Mouse (Mus musculus) MEL (cell line): ENCODE results near the gene Naa16. TPM values are rescaled to one million over a fixed set of nuclear protein-coding genes. Genes with fewer than 3 reads are reported as not detected.

ENCODE experiments used
- DNase-seq: peaks from one replicate; pipeline ENCODE4 v3.0.0; 2011; ENCODE audit warnings: low read depth, low spot score
- H3K27ac ChIP-seq: 2 replicates; pipeline ENCODE4 v1.5.1; 2012; ENCODE audit warnings: low read depth, mild to moderate bottlenecking, control low read depth, low read length, moderate library complexity; ENCODE audit not compliant: control insufficient read depth
- H3K27me3 ChIP-seq, 2 experiments: fragments of 150-350 bp in 1 of 2; sonication (generic) in 1 of 2; 2 replicates each; pipeline ENCODE4 v1.6.1; 2012; ENCODE audit warnings: low read length in 2 of 2, mild to moderate bottlenecking in 2 of 2, improper control_type of control experiment in 1 of 2, moderate library complexity in 1 of 2; ENCODE audit not compliant: insufficient read depth in 2 of 2, control insufficient read depth in 1 of 2
- H3K36me3 ChIP-seq, 2 experiments: 2 replicates each; pipeline ENCODE4 v1.6.1; 2012 to 2014; ENCODE audit warnings: low read length in 2 of 2, improper control_type of control experiment in 1 of 2, inconsistent platforms in 1 of 2, mild to moderate bottlenecking in 1 of 2; ENCODE audit not compliant: insufficient read depth in 2 of 2, control insufficient read depth in 1 of 2
- H3K4me1 ChIP-seq, 2 experiments: fragments of 150-350 bp in 1 of 2; sonication (generic) in 1 of 2; 2 replicates each; pipeline ENCODE4 v1.6.1; 2012; ENCODE audit warnings: low read length in 2 of 2, improper control_type of control experiment in 1 of 2, mild to moderate bottlenecking in 1 of 2; ENCODE audit not compliant: insufficient read depth in 2 of 2, control insufficient read depth in 1 of 2
- H3K4me3 ChIP-seq, 2 experiments: fragments of 150-350 bp in 1 of 2; sonication (generic) in 1 of 2; 2 replicates each; pipeline ENCODE4 v1.5.1; 2012; ENCODE audit warnings: low read depth in 2 of 2, low read length in 2 of 2, mild to moderate bottlenecking in 2 of 2, moderate library complexity in 2 of 2, control low read depth in 1 of 2, improper control_type of control experiment in 1 of 2; ENCODE audit not compliant: control insufficient read depth in 1 of 2, insufficient read depth in 1 of 2
- H3K79me2 ChIP-seq: 2 replicates; pipeline ENCODE4 v1.6.1; 2012; ENCODE audit warnings: mild to moderate bottlenecking, low read length, moderate library complexity; ENCODE audit not compliant: control insufficient read depth, poor library complexity, insufficient read depth
- H3K9ac ChIP-seq: 2 replicates; pipeline ENCODE4 v1.6.1; 2012; ENCODE audit warnings: low read depth, mild to moderate bottlenecking, control low read depth, low read length, moderate library complexity; ENCODE audit not compliant: control insufficient read depth, poor library complexity, severe bottlenecking
- H3K9me3 ChIP-seq: fragments of 150-350 bp; sonication (generic); replicated peaks from 2 replicates; pipeline ENCODE4 v1.6.1; 2012; ENCODE audit warnings: mild to moderate bottlenecking, low read length, improper control_type of control experiment, moderate library complexity; ENCODE audit not compliant: insufficient read depth
- CHD1 ChIP-seq: IDR thresholded peaks from 2 replicates; pipeline ENCODE4 v1.6.1; 2012; ENCODE audit warnings: low read depth, mild to moderate bottlenecking, inconsistent platforms, low read length, improper control_type of control experiment
- CHD2 ChIP-seq: IDR thresholded peaks from 2 replicates; pipeline ENCODE4 v1.6.1; 2011; ENCODE audit warnings: low read length, improper control_type of control experiment
- E2F4 ChIP-seq: IDR thresholded peaks from 2 replicates; pipeline ENCODE4 v1.6.1; 2011; ENCODE audit warnings: low read depth, low read length, improper control_type of control experiment, borderline replicate concordance
- EP300 ChIP-seq, 2 experiments: IDR thresholded peaks; 2 replicates each; pipeline ENCODE4 v1.6.1; 2011; ENCODE audit warnings: improper control_type of control experiment in 2 of 2, low read length in 2 of 2, low read depth in 1 of 2, mild to moderate bottlenecking in 1 of 2
- ETS1 ChIP-seq: IDR thresholded peaks from 2 replicates; pipeline ENCODE4 v1.6.1; 2012; ENCODE audit warnings: low read depth, mild to moderate bottlenecking, inconsistent platforms, low read length, improper control_type of control experiment, moderate library complexity
- HCFC1 ChIP-seq: IDR thresholded peaks from 2 replicates; pipeline ENCODE4 v1.6.1; 2012; ENCODE audit warnings: low read depth, mild to moderate bottlenecking, inconsistent platforms, low read length, improper control_type of control experiment, moderate library complexity
- KAT2A ChIP-seq: conservative IDR thresholded peaks from 2 replicates; pipeline ENCODE4 v1.6.1; 2012; ENCODE audit warnings: low read depth, low read length, improper control_type of control experiment, inconsistent platforms
- MXI1 ChIP-seq: IDR thresholded peaks from 2 replicates; pipeline ENCODE4 v1.6.1; 2011; ENCODE audit warnings: mild to moderate bottlenecking, low read depth, low read length, improper control_type of control experiment
- NRF1 ChIP-seq: IDR thresholded peaks from 2 replicates; pipeline ENCODE4 v1.6.1; 2014; ENCODE audit warnings: low read depth, mild to moderate bottlenecking, inconsistent platforms, low read length, improper control_type of control experiment, moderate library complexity; ENCODE audit not compliant: poor library complexity, insufficient read depth, severe bottlenecking
- POLR2A ChIP-seq, 2 experiments: IDR thresholded peaks; 2 replicates each; pipeline ENCODE4 v1.6.1; 2011 to 2012; ENCODE audit warnings: low read length in 2 of 2, mild to moderate bottlenecking in 2 of 2, control low read depth in 1 of 2, improper control_type of control experiment in 1 of 2, low read depth in 1 of 2, moderate library complexity in 1 of 2; ENCODE audit not compliant: control insufficient read depth in 1 of 2, insufficient read depth in 1 of 2, poor library complexity in 1 of 2
- POLR2AphosphoS2 ChIP-seq: IDR thresholded peaks from 2 replicates; pipeline ENCODE4 v1.6.1; 2011; ENCODE audit warnings: low read length, improper control_type of control experiment
- RAD21 ChIP-seq: IDR thresholded peaks from 2 replicates; pipeline ENCODE4 v1.6.1; 2011; ENCODE audit warnings: mild to moderate bottlenecking, low read depth, low read length, improper control_type of control experiment
- TAL1 ChIP-seq: IDR thresholded peaks from 2 replicates; pipeline ENCODE4 v1.6.1; 2012; ENCODE audit warnings: mild to moderate bottlenecking, inconsistent platforms, low read length, moderate library complexity, mixed read lengths
- TCF12 ChIP-seq: IDR thresholded peaks from 2 replicates; pipeline ENCODE4 v1.6.1; 2014; ENCODE audit warnings: low read depth, mild to moderate bottlenecking, inconsistent platforms, low read length, improper control_type of control experiment, moderate library complexity
- UBTF ChIP-seq: IDR thresholded peaks from 2 replicates; pipeline ENCODE4 v1.6.1; 2012; ENCODE audit warnings: low read depth, mild to moderate bottlenecking, inconsistent platforms, low read length, improper control_type of control experiment, moderate library complexity, borderline replicate concordance; ENCODE audit not compliant: insufficient read depth
- USF2 ChIP-seq, 2 experiments: IDR thresholded peaks; 2 replicates each; pipeline ENCODE4 v1.6.1; 2011 to 2012; ENCODE audit warnings: improper control_type of control experiment in 2 of 2, low read length in 2 of 2, borderline replicate concordance in 1 of 2, inconsistent platforms in 1 of 2, low read depth in 1 of 2, mild to moderate bottlenecking in 1 of 2; ENCODE audit not compliant: insufficient read depth in 1 of 2
- ZKSCAN1 ChIP-seq: IDR thresholded peaks from 2 replicates; pipeline ENCODE4 v1.6.1; 2012; ENCODE audit warnings: low read depth, mild to moderate bottlenecking, inconsistent platforms, low read length, improper control_type of control experiment, moderate library complexity
- ZMIZ1 ChIP-seq: IDR thresholded peaks from 2 replicates; pipeline ENCODE4 v1.6.1; 2012; ENCODE audit warnings: low read depth, mild to moderate bottlenecking, inconsistent platforms, low read length, improper control_type of control experiment, moderate library complexity
- polyA plus RNA-seq, 2 experiments: library from polyadenylated mRNA; stranded (reverse) in 1 of 2; unstranded in 1 of 2; fragments of >175 nt in 1 of 2; fragments of >200 nt in 1 of 2; gene quantifications; 2 replicates each; pipeline versions ENCODE4 v1.2.1 to v1.2.4; 2012; ENCODE audit warnings: low replicate concordance in 2 of 2, low read depth in 1 of 2; ENCODE audit not compliant: insufficient read length in 2 of 2, insufficient read depth in 1 of 2, missing spikeins in 1 of 2
- total RNA-seq: library from RNA; depleted of rRNA; stranded (reverse); fragments of 300-350 nt; gene quantifications from 2 replicates; pipeline ENCODE4 v1.2.3, GENCODE M21; 2012

Naa16 gene
- total and polyA plus RNA-seq, 3 experiments, result 22.4 to 51.6 TPM; not detected in 1

GRCm38 (mm10) chr14:79294950-79295349, 95.6 kb downstream of the Naa16 start:
- peak overlapping the region; percentile 19 for H3K9ac ChIP-seq
- peak; percentile 43 for DNase-seq
- peaks cover 0 to 28% of the 10 kb centered on the region in 2 experiments; a peak in 2 of 4 replicates for H3K36me3 ChIP-seq
- no peaks in the 10 kb centered on the region for H3K27me3 ChIP-seq
- no peaks in the 10 kb centered on the region for H3K9me3 ChIP-seq
- H3K4me3 ChIP-seq, result peak overlapping the region; percentile 26 to 47
- H3K27ac ChIP-seq, result no peak overlapping the region
- TF ChIP-seq TCF12 (0 out of 2 replicates have a peak, but pooled peaks have one; percentile 18), UBTF (no peak), TAL1 (0 out of 2 replicates have a peak, but pooled peaks have one; percentile 23), ETS1 (0 out of 2 replicates have a peak, but pooled peaks have one; percentile 10), EP300 (IDR thresholded peaks at IDR 0.05; ENCODE audit: low read depth in 1 of 2, low read length in 2 of 2) (peak; percentile 20 to 23; a peak in 1 of 4 replicates), ZKSCAN1 (no peak)
- no peaks in the 10 kb centered on the region for H3K79me2 ChIP-seq
- H3K4me1 ChIP-seq, result peaks cover 14 to 41% of the 10 kb centered on the region in 2 experiments

GRCm38 (mm10) chr14:79294051-79294814, 96.3 kb downstream of the Naa16 start:
- TF ChIP-seq TCF12 (no peak), E2F4 (no peak), RAD21 (no peak), POLR2A (IDR thresholded peaks at IDR 0.05; ENCODE audit: control insufficient read depth in 1 of 2, insufficient read depth in 1 of 2, low read depth in 1 of 2, low read length in 2 of 2, poor library complexity in 1 of 2) (no peak)
- Histone ChIP-seq H3K36me3 (peaks cover 0 to 28% of the 10 kb centered on the region in 2 experiments; a peak in 2 of 4 replicates), H3K27me3 (no peaks in the 10 kb centered on the region), H3K79me2 (no peaks in the 10 kb centered on the region), H3K9me3 (no peaks in the 10 kb centered on the region), H3K9ac (no peak overlapping the region), H3K4me3 (no peak overlapping the region), H3K4me1 (peaks cover 14 to 41% of the 10 kb centered on the region in 2 experiments), H3K27ac (no peak overlapping the region)
- DNase-seq, result no peak

DNA sequence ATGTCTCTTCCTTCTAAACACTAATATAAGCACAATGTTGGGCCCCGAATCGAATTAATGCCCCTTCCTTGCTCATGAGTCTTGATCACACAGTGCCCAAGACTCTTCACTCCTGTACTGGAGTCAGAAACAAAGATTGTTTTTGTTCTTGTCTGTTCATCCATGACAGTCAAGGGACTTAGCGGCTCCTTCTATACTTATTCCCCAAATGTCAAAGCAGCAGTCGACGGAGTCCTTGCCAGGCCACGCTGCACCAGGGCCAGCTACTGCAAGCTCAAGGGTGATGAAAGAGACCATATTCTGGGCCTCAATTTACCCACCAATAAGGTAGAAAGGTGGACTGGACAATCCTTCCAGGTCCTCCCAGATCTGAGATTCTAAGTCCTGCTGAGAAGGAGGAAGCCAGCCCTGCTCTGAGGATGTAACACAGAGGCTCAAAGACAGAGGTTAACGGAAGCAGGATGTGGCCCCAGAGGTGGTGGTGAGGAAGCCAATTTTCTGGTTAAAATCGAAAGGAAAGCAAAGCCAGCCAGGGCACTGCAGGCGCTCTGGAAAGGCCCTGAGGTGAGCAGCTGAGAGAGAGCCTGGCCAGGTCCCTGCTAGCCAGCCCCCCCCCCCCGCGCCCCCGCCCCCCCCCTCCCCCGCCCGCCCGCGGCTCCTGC, 97.3 kb downstream of the Naa16 start:
- H3K4me1 ChIP-seq, result peaks cover 14 to 37% of the 10 kb centered on the region in 2 experiments
- H3K79me2 ChIP-seq, result no peaks in the 10 kb centered on the region
- H3K4me3 ChIP-seq, result peak overlapping the region; percentile 38 to 54; a peak in 3 of 4 replicates
- no peaks in the 10 kb centered on the region for H3K27me3 ChIP-seq
- H3K27ac ChIP-seq, result no peak overlapping the region
- peak; percentile 31 for DNase-seq
- TF ChIP-seq CHD2 (no peak), KAT2A (no peak), ZKSCAN1 (no peak), MXI1 (no peak), NRF1 (no peak), USF2 (IDR thresholded peaks at IDR 0.05; ENCODE audit: borderline replicate concordance in 1 of 2, insufficient read depth in 1 of 2, low read depth in 1 of 2, low read length in 2 of 2) (no peak), TCF12 (no peak), POLR2AphosphoS2 (no peak), ZMIZ1 (no peak), CHD1 (no peak), HCFC1 (no peak)
- peaks cover 0 to 28% of the 10 kb centered on the region in 2 experiments; a peak in 2 of 4 replicates for H3K36me3 ChIP-seq
- H3K9me3 ChIP-seq, result no peaks in the 10 kb centered on the region
- H3K9ac ChIP-seq, result no peak overlapping the region; the same call in 1 of the 2 replicates
